Mouse (Mus musculus): ENCODE measurements around the gene Vmp1. TPM values are rescaled to one million over a fixed set of nuclear protein-coding genes. Genes with fewer than 3 reads are reported as not detected.
A peak's percentile ranks its signal among the peaks of the same experiment; 100 is the strongest.

Vmp1 gene
- polyA plus RNA-seq, 1 experiment = 157 TPM

GRCm38 (mm10) chr11:86637697-86638096 lies 45.9 kb downstream of the Vmp1 start:
- Histone ChIP-seq H3K27me3 (ENCODE audit: control insufficient read depth, insufficient read depth, insufficient read length) (no peaks in the 10 kb centered on the region), H3K79me3 (ENCODE audit: low read depth) (peaks cover 3% of the 10 kb centered on the region), H3K79me2 (ENCODE audit: control insufficient read depth, insufficient read depth) (peaks cover 14% of the 10 kb centered on the region), H3K36me3 (ENCODE audit: control insufficient read depth, insufficient read depth) (peaks cover 46% of the 10 kb centered on the region), H3K4me3 (ENCODE audit: insufficient read depth, poor library complexity, severe bottlenecking) (no peak overlapping the region), H3ac (ENCODE audit: control insufficient read depth, insufficient read length, low read depth) (no peak overlapping the region)
- TF ChIP-seq MYOD1 (IDR thresholded peaks at IDR 0.05; ENCODE audit: control insufficient read depth, insufficient read length, low read depth) (no peak), USF1 (IDR thresholded peaks at IDR 0.05; ENCODE audit: low read depth) (no peak), CTCF (IDR thresholded peaks at IDR 0.05; ENCODE audit: control insufficient read depth, insufficient read depth, insufficient read length) (no peak), MYOG (IDR thresholded peaks at IDR 0.05; ENCODE audit: control insufficient read depth, extremely low read depth, insufficient read length) (no peak), MAX (IDR thresholded peaks at IDR 0.05) (no peak), FOSL1 (IDR thresholded peaks at IDR 0.05; ENCODE audit: insufficient read depth, low read length, poor library complexity, severe bottlenecking) (no peak)

DNA sequence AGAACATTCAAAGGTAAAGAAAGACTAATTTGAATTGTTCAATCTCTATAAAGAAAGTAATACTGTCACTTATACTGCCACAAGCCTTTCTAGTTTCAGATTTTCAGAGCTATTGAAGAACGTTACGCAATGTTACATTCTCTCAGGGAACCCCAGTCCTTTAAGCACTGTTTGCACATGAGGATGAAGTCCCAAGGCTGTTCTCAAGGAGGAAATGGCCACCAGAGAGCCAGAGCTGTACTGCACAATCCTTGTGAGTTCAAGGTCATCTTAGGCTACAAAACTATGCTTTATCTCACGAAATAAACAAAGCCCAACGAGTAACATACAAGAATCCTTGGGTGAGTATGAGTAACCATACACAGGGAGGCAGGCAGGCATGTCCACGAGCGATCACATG lies 49.2 kb downstream of the Vmp1 start:
- Histone ChIP-seq H3K27me3 (ENCODE audit: control insufficient read depth, insufficient read depth, insufficient read length) (no peaks in the 10 kb centered on the region), H3ac (ENCODE audit: control insufficient read depth, insufficient read length, low read depth) (no peak overlapping the region), H3K79me3 (ENCODE audit: low read depth) (no peaks in the 10 kb centered on the region), H3K36me3 (ENCODE audit: control insufficient read depth, insufficient read depth) (peaks cover 44% of the 10 kb centered on the region), H3K79me2 (ENCODE audit: control insufficient read depth, insufficient read depth) (peaks cover 8% of the 10 kb centered on the region), H3K4me3 (ENCODE audit: insufficient read depth, poor library complexity, severe bottlenecking) (no peak overlapping the region)
- TF ChIP-seq FOSL1 (IDR thresholded peaks at IDR 0.05; ENCODE audit: insufficient read depth, low read length, poor library complexity, severe bottlenecking) (no peak), CEBPB (IDR thresholded peaks at IDR 0.05; ENCODE audit: low read depth) (peak; percentile 43)

GRCm38 (mm10) chr11:86629941-86630340 lies 53.7 kb downstream of the Vmp1 start:
- Histone ChIP-seq H3ac (ENCODE audit: control insufficient read depth, insufficient read length, low read depth) (no peak overlapping the region), H3K27me3 (ENCODE audit: control insufficient read depth, insufficient read depth, insufficient read length) (no peaks in the 10 kb centered on the region), H3K79me3 (ENCODE audit: low read depth) (peaks cover 8% of the 10 kb centered on the region), H3K36me3 (ENCODE audit: control insufficient read depth, insufficient read depth) (peaks cover 50% of the 10 kb centered on the region), H3K4me3 (ENCODE audit: insufficient read depth, poor library complexity, severe bottlenecking) (no peak overlapping the region), H3K79me2 (ENCODE audit: control insufficient read depth, insufficient read depth) (peaks cover 32% of the 10 kb centered on the region)
- no peak for TF ChIP-seq MYOG (IDR thresholded peaks at IDR 0.05; ENCODE audit: control insufficient read depth, extremely low read depth, insufficient read length)
- TF ChIP-seq CTCF (IDR thresholded peaks at IDR 0.05; ENCODE audit: control insufficient read depth, insufficient read depth, insufficient read length) = no peak
- TF ChIP-seq FOSL1 (IDR thresholded peaks at IDR 0.05; ENCODE audit: insufficient read depth, low read length, poor library complexity, severe bottlenecking) = no peak
- no peak for TF ChIP-seq USF1 (IDR thresholded peaks at IDR 0.05; ENCODE audit: low read depth)
- TF ChIP-seq MYOD1 (IDR thresholded peaks at IDR 0.05; ENCODE audit: control insufficient read depth, insufficient read length, low read depth) = no peak
- no peak for TF ChIP-seq MAX (IDR thresholded peaks at IDR 0.05)
- no peak for TF ChIP-seq CEBPB (IDR thresholded peaks at IDR 0.05; ENCODE audit: low read depth)

GRCm38 (mm10) chr11:86629445-86629844 lies 54.2 kb downstream of the Vmp1 start:
- Histone ChIP-seq H3ac (ENCODE audit: control insufficient read depth, insufficient read length, low read depth) (no peak overlapping the region), H3K79me3 (ENCODE audit: low read depth) (peaks cover 8% of the 10 kb centered on the region), H3K79me2 (ENCODE audit: control insufficient read depth, insufficient read depth) (peaks cover 32% of the 10 kb centered on the region), H3K36me3 (ENCODE audit: control insufficient read depth, insufficient read depth) (peaks cover 45% of the 10 kb centered on the region), H3K4me3 (ENCODE audit: insufficient read depth, poor library complexity, severe bottlenecking) (no peak overlapping the region), H3K27me3 (ENCODE audit: control insufficient read depth, insufficient read depth, insufficient read length) (no peaks in the 10 kb centered on the region)
- TF ChIP-seq USF1 (IDR thresholded peaks at IDR 0.05; ENCODE audit: low read depth) = no peak
- no peak for TF ChIP-seq MYOD1 (IDR thresholded peaks at IDR 0.05; ENCODE audit: control insufficient read depth, insufficient read length, low read depth)
- no peak for TF ChIP-seq CEBPB (IDR thresholded peaks at IDR 0.05; ENCODE audit: low read depth)
- TF ChIP-seq CTCF (IDR thresholded peaks at IDR 0.05; ENCODE audit: control insufficient read depth, insufficient read depth, insufficient read length) = no peak
- no peak for TF ChIP-seq FOSL1 (IDR thresholded peaks at IDR 0.05; ENCODE audit: insufficient read depth, low read length, poor library complexity, severe bottlenecking)
- TF ChIP-seq MAX (IDR thresholded peaks at IDR 0.05) = no peak
- TF ChIP-seq MYOG (IDR thresholded peaks at IDR 0.05; ENCODE audit: control insufficient read depth, extremely low read depth, insufficient read length) = no peak

- Histone ChIP-seq H3K4me3 (ENCODE audit: insufficient read depth, poor library complexity, severe bottlenecking) (no peak overlapping the region), H3K36me3 (ENCODE audit: control insufficient read depth, insufficient read depth) (peaks cover 37% of the 10 kb centered on the region), H3K79me3 (ENCODE audit: low read depth) (peaks cover 8% of the 10 kb centered on the region), H3ac (ENCODE audit: control insufficient read depth, insufficient read length, low read depth) (no peak overlapping the region), H3K79me2 (ENCODE audit: control insufficient read depth, insufficient read depth) (peaks cover 35% of the 10 kb centered on the region), H3K27me3 (ENCODE audit: control insufficient read depth, insufficient read depth, insufficient read length) (no peaks in the 10 kb centered on the region)
- no peak for TF ChIP-seq CTCF (IDR thresholded peaks at IDR 0.05; ENCODE audit: control insufficient read depth, insufficient read depth, insufficient read length)
- TF ChIP-seq FOSL1 (IDR thresholded peaks at IDR 0.05; ENCODE audit: insufficient read depth, low read length, poor library complexity, severe bottlenecking) = no peak
- no peak for TF ChIP-seq MYOG (IDR thresholded peaks at IDR 0.05; ENCODE audit: control insufficient read depth, extremely low read depth, insufficient read length)
- TF ChIP-seq MAX (IDR thresholded peaks at IDR 0.05) = no peak
- no peak for TF ChIP-seq MYOD1 (IDR thresholded peaks at IDR 0.05; ENCODE audit: control insufficient read depth, insufficient read length, low read depth)
- no peak for TF ChIP-seq CEBPB (IDR thresholded peaks at IDR 0.05; ENCODE audit: low read depth)
- TF ChIP-seq USF1 (IDR thresholded peaks at IDR 0.05; ENCODE audit: low read depth) = no peak
These were observed 55.2 kb downstream of the Vmp1 start for GRCm38 (mm10) chr11:86628448-86628847.

DNA sequence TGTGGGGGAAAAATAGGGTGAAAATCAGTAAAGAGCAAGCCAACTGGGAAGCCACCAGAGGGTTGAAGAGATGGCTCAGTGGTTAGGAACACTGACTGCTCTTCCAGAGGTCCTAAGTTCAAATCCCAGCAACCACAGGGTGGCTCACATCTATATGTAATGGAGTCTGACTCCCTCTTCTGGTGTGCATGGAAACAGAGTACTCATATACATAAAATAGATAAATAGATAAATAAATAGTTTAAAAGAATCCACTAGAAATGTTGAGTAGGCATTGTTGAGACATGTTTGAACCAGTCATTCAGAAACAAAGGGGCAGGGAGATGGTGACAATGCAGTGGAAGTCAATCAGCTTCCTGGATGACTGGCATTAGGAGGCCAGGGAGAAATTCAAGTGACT lies 56.0 kb downstream of the Vmp1 start:
- Histone ChIP-seq H3K79me3 (ENCODE audit: low read depth) (peaks cover 13% of the 10 kb centered on the region), H3K79me2 (ENCODE audit: control insufficient read depth, insufficient read depth) (peaks cover 43% of the 10 kb centered on the region), H3ac (ENCODE audit: control insufficient read depth, insufficient read length, low read depth) (no peak overlapping the region), H3K4me3 (ENCODE audit: insufficient read depth, poor library complexity, severe bottlenecking) (no peak overlapping the region), H3K27me3 (ENCODE audit: control insufficient read depth, insufficient read depth, insufficient read length) (no peaks in the 10 kb centered on the region), H3K36me3 (ENCODE audit: control insufficient read depth, insufficient read depth) (peaks cover 29% of the 10 kb centered on the region)
- TF ChIP-seq CTCF (IDR thresholded peaks at IDR 0.05; ENCODE audit: control insufficient read depth, insufficient read depth, insufficient read length) (no peak), MYOG (IDR thresholded peaks at IDR 0.05; ENCODE audit: control insufficient read depth, extremely low read depth, insufficient read length) (no peak), USF1 (IDR thresholded peaks at IDR 0.05; ENCODE audit: low read depth) (no peak), MYOD1 (IDR thresholded peaks at IDR 0.05; ENCODE audit: control insufficient read depth, insufficient read length, low read depth) (no peak), MAX (IDR thresholded peaks at IDR 0.05) (no peak), FOSL1 (IDR thresholded peaks at IDR 0.05; ENCODE audit: insufficient read depth, low read length, poor library complexity, severe bottlenecking) (no peak), CEBPB (IDR thresholded peaks at IDR 0.05; ENCODE audit: low read depth) (no peak)

All from C2C12 (cell line).